Mouse (Mus musculus) adrenal gland, adult 2 months (tissue): ENCODE data around the gene Krtap9-3. TPM values are rescaled to one million over a fixed set of nuclear protein-coding genes. Genes with fewer than 3 reads are reported as not detected.
A peak's percentile ranks its signal among the peaks of the same experiment; 100 is the strongest.
"Not testable (repeated sequence)": the region's sequence is repeated elsewhere in the genome, so short reads cannot be mapped to it uniquely, and the experiment has no call there.

Source experiments
- DNase-seq: peaks from one replicate; pipeline ENCODE4 v3.0.0; 2021
- long read RNA-seq: library from polyadenylated mRNA; stranded (forward); transcript quantifications from one replicate; pipeline ENCODE4 v2.0.0, GENCODE M21; 2021
- polyA plus RNA-seq: library from polyadenylated mRNA; depleted of rRNA; stranded (reverse); fragments of >200 nt; gene quantifications from 2 replicates; pipeline ENCODE4 v1.2.3, GENCODE M21; 2012; rRNA removed
- total RNA-seq, 2 experiments: library from RNA; stranded (reverse); gene quantifications; 2 replicates each; pipeline ENCODE4 v1.2.3; 2021

The Krtap9-3 gene
- total RNA-seq: not detected
- polyA plus RNA-seq: not detected in 2 replicates
- long read RNA-seq: 0 reads

DNA sequence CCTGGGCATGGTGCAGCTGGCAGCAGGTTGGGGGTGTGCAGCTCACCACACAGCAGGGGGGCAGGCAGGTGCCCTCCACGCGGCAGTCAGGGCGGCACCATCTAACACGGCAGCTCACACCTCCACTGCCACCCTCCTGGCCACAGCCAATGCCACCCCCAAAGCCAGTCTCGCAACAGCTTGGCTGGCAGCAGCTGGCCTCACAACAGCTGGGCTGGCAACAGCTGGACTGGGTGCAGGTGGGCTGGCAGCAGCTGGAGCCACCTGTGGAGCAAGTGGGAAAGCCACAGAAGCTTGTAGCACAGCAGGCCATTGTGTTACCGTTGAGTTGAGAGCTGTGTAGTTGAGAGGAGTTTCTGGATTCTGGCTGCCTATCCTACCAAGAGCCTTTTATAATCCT lies at the start of gene Krtap9-3:
Gene Krtap9-3 (minus strand): TSS at position 364 of the 400 bp plus-strand sequence.
- not testable (repeated sequence) for DNase-seq

DNA sequence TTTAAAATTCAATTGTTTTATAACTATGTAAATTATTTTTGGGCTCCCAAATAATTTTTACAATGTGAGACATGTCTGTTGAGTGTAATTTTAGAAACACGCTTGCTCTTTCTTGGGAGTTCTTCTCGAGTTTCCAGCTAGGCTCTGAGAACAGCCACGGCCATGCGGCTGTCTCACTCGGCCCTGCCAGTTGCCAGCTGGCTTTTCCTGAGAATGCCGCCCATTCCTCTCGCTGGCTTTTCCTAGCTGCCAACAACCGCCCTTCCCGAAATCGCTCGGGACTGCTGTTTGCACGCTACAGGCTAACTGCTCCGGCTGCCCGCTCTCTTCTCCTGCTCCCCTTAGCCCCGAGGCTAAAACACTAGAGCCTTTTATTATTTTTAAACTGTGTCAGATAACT lies 48.5 kb upstream of the Krtap9-3 start:
- no peak for DNase-seq

- no peak for DNase-seq
Measured at GRCm38 (mm10) chr11:99644351-99644750, 46.4 kb upstream of the Krtap9-3 start.

- not testable (repeated sequence) for DNase-seq
Measured at GRCm38 (mm10) chr11:99643635-99644139, 45.8 kb upstream of the Krtap9-3 start, which contains the start of gene Krtap4-7. Krtap4-7 (minus strand) TSS chr11:99644089.

- no peak for DNase-seq
Measured at GRCm38 (mm10) chr11:99640926-99641325, 43.0 kb upstream of the Krtap9-3 start.

DNA sequence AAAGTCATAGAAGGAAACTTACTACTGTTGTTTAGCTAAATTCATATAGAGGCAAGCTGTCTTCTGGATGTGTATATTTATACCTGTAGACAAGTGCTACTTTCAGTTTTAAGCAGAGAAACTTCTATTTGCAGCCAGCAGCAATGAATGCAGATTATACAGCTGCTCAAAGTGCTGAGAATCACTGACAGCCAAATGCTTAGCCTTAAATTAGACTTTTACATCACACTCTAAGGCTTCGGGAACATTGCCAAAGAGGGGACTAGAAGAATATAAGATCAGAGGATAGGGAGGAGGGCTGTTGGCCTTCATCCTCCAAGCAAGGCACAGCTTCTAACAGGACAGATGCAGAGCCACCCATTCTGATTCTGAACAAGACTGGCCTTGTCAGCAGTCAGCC lies 39.2 kb upstream of the Krtap9-3 start:
- no peak for DNase-seq

DNA sequence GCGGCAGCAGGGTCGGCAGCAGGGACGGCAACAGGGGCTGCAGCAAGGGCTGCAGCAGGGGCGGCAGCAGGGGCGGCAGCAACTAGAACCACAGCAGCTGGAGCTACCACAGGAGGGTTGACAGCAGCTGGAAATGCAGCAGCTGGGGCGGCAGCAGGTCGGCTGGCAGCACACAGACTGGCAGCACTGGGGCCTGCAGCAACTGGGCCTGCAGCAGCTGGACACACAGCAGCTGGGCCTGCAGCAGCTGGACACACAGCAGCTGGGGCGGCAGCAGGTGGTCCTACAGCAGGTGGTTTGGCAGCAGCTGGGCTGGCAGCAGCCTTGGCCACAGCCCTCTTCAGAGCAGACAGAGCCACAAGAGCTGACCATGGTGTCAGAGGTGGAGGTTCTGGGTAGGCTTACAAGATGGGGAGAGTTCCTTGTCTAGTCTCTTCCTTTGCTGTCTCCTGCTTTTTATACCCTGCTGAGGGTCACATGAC lies 36.8 kb upstream of the Krtap9-3 start, which contains the start of gene Krtap4-2:
Gene Krtap4-2 (minus strand): TSS at position 432 of the 482 bp plus-strand sequence.
- DNase-seq: no peak

- no peak for DNase-seq
Measured at GRCm38 (mm10) chr11:99633293-99633692, 35.4 kb upstream of the Krtap9-3 start.

- no peak for DNase-seq
Measured at GRCm38 (mm10) chr11:99630890-99631289, 33.0 kb upstream of the Krtap9-3 start.

- no peak for DNase-seq
Measured at GRCm38 (mm10) chr11:99628138-99628537, 30.2 kb upstream of the Krtap9-3 start, which contains the start of gene Krtap4-1. Krtap4-1 (minus strand) TSS chr11:99628238.

- DNase-seq: no peak
Measured at GRCm38 (mm10) chr11:99620335-99620734, 22.4 kb upstream of the Krtap9-3 start, which contains the start of gene Gm11562. Gm11562 (minus strand) TSS chr11:99620435.

GRCm38 (mm10) chr11:99614796-99615363 lies 17.0 kb upstream of the Krtap9-3 start, which contains the start of gene Krtap2-4:
Krtap2-4 (minus strand) TSS chr11:99614846.
- DNase-seq: no peak

DNA sequence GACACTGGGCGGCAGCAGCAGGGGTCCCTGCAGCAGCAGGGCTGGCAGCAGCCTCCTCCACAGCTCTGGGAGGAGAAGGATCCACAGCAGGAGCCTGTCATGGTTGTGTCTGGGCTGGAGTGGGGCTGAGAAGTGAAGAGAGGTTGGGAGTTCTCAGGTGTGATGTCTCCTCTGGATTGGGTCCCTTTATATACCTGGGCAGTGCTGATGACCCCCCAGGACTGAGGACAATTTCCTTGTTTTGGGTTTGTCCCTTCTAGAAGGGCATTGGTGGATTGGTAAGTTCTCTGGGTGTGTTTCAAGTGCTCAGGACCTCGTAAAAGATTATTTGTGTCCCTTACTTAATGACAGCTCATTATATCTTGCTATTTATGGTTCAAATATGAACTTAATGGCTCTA lies 12.2 kb upstream of the Krtap9-3 start, which contains the start of gene Gm11937:
Gene Gm11937 (minus strand): TSS at position 101 of the 400 bp plus-strand sequence.
- not testable (repeated sequence) for DNase-seq

DNA sequence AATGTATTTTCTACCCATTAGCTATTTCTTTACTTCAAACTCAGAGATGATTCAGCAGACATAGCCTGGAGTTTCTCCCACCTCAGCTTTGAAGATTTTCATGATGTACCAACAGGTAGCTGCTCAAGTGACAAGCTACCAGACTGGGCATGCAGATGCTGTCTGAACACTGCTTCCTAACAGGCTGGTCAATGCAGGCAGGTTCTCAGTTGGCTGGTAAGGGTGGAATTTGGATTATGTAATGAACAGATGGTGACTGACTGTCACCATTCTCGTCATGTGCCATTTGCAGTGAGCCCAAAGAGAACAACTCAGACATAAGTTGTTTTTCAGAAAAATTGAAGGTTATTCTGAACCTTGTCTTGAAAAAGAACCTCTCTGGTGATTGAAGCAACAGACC lies 11.2 kb upstream of the Krtap9-3 start:
- DNase-seq: no peak

DNA sequence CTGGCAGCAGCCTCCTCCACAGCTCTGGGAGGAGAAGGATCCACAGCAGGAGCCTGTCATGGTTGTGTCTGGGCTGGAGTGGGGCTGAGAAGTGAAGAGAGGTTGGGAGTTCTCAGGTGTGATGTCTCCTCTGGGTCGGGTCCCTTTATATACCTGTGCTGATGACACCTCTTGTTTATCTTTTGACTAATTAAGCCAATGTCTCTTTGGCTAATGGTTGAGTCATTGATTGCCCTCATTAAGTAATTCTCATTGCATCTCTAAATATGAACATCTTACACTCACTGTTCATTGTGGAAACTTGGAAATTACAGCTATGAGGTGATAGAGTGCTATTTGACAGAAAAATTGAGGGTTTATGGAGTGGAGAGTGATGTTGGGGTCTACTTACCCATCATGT lies 5.3 kb upstream of the Krtap9-3 start, which contains the start of gene Gm11938:
Gene Gm11938 (minus strand): TSS at position 101 of the 400 bp plus-strand sequence.
- not testable (repeated sequence) for DNase-seq

- DNase-seq: no peak
Measured at GRCm38 (mm10) chr11:99590981-99591380, 6.9 kb downstream of the Krtap9-3 start, which contains the start of gene Krtap1-3. Krtap1-3 (minus strand) TSS chr11:99591339.

DNA sequence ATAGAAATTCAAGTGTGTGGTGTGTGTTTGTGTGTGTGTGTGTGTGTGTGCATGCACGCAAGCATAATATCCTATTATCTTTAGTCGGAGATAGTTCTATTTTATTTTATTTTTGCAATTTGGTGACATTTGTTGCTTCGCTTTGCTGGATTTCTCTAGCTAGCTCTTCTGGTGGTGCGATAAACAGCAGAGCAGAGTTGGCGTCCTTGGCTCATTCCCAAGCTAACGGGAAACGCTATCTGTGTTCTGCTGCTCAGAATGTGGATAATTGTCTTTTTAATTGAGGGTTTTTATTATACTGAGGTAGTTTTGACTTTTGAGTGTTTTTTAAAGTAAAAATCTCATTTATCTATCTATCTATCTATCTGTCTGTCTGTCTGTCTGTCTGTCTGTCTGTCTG lies 12.8 kb downstream of the Krtap9-3 start:
- no peak for DNase-seq

DNA sequence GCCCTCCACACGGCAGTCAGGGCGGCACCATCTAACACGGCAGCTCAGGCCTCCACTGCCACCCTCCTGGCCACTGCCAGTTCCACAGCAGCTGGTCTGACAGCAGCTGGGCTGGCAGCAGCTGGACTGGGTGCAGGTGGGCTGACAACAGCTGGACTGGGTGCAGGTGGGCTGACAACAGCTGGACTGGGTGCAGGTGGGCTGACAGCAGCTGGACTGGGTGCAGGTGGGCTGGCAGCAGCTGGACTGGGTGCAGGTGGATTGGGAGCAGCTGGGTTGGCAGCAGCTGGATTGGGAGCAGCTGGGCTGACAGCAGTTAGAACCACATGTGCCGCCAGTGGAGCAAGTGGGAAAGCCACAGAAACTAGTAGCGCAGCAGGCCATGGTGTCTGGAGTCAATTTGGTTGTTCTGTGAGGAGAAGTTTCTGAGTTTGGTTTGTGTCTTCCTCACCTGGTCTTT lies 14.6 kb downstream of the Krtap9-3 start, which contains the start of gene Krtap1-4:
Gene Krtap1-4 (minus strand): TSS at position 410 of the 460 bp plus-strand sequence.
- DNase-seq: no peak

GRCm38 (mm10) chr11:99581564-99581963 lies 16.3 kb downstream of the Krtap9-3 start:
- DNase-seq: no peak

DNA sequence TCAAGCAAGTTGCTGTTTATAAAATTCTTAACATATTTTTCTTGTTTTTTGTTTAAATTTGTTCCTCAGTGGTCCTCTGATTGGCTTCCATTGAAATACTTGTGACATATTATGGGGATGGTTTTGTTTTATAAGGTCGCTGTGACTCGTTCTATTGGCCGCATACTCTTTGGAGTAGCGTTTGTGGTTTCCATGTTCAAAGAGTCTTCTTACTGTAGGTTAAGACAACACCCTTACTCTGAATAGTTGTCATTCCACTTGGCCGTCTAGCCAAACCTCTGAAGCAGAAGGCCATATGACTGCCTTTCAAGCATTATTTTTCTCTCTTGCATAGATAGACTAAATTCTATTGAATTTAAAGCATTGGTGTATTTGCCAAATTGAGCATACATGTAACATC lies 16.9 kb downstream of the Krtap9-3 start:
- DNase-seq: no peak

DNA sequence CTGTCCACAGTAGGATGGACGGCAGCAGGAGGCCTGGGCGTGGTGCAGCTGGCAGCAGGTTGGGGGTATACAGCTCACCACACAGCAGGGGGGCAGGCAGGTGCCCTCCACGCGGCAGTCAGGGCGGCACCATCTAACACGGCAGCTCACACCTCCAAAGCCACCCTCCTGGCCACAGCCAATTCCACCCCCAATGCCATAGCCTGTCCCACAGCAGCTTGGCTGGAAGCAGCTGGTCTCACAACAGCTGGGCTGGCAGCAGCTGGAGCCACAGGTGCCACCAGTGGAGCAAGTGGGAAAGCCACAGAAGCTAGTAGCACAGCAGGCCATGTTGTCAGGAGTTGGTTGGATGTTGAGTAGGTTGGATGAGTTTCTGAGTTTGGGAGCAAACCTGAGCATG lies 17.3 kb downstream of the Krtap9-3 start, which contains the start of gene Krtap1-5:
Gene Krtap1-5 (minus strand): TSS at position 381 of the 400 bp plus-strand sequence.
- DNase-seq: no peak

- DNase-seq: peak; percentile 71
Measured at GRCm38 (mm10) chr11:99574106-99574505, 23.8 kb downstream of the Krtap9-3 start.

- DNase-seq: no peak
Measured at GRCm38 (mm10) chr11:99573164-99573563, 24.7 kb downstream of the Krtap9-3 start.
